Mouse (Mus musculus) urinary bladder, postnatal 4 days (tissue): ENCODE measurements around the gene Gse1.

Experiments
- DNase-seq, 2 experiments: peaks; one replicate each; pipeline ENCODE4 v3.0.0; 2021 to 2022; ENCODE audit warnings: low spot score in 2 of 2

Gene Gse1

DNA sequence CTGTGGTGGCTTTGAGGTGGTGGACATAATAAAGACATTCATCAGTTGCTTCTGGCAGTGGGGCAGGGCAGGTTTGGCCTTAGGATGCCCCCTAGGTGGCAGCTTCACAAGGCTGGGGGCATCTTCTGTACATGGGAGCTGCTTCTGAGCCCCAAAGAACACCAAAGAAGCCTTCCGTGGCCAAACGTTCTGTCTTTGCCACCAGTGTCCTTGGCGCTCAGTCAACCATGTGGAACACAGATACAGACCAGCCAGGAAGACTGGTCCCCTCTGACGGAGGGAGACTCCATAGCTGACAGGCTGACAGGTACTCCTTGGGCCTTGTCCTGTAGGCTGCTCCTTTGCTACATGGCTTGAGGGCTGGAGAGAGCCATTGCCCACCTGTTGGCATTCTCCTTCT, 45.2 kb downstream of the Gse1 start:
- no peak for DNase-seq

DNA sequence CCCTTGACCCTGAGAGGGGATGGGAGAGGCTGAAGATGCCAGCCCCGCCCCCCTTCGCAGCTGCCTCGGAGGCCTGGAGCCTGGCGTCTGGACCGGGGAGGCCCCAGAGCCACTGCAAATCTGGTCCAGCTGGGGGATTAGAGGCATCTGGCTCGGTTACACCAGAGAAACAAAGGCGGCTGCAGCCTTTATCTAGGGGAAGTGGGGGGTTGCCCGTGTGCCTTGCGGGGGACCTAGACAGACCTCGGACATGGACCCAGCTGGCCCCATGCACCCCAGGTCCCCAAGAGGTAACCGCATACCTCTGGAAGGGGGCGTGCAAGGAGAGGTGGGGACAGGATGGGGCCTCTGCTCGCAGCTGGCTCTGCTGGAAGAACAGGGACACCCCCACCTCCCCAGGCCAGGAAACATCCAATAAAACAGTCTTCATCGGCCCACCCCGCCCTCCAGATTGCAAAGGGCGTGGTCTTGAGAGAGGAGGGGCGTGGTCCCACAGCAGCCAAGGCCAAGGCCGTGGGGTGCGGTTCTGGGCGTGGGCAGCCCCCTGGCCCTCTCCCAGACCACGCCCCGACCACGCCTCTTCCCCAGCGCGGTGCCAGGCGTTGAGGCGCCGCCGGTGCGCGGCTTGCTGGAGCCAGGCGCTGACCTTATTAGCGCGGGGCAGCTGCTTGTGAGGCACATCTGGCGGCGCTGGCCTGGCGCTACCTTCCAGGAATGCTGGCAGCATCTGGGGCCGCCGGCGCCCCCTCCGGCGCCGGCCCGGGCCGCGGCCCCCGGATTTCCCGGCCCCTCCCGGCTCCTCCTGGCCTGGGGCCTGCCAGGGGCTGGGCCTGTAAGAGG, 48.0 kb downstream of the Gse1 start:
- DNase-seq, result peak; percentile 92

DNA sequence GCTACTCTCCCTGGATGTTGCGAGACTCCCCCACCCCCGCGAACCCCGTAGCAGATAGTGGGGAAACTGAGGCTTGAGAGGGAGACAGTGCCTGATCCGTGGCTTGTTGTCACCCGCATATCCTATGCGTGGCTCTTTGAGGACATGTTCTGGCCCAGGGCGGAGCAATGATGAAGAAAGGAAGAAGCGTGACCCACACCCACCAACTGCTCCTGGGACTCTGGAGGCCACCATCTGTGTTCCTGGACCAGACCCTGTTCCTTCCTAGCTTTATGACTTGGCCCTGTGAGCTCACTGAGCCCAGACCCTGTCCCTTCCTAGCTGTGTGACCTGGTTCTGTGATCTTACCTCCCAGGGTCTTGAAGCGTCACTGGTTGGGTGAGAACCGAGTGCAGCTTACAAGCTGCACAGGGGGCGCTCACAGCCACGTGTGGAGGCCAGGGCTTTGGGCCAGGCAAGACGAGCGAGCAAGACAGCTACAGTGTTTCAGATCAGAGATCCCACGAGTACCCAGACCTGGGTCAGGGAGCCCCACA, 48.7 kb downstream of the Gse1 start:
- peak in 1 of 2 experiments; percentile 62 for DNase-seq

DNA sequence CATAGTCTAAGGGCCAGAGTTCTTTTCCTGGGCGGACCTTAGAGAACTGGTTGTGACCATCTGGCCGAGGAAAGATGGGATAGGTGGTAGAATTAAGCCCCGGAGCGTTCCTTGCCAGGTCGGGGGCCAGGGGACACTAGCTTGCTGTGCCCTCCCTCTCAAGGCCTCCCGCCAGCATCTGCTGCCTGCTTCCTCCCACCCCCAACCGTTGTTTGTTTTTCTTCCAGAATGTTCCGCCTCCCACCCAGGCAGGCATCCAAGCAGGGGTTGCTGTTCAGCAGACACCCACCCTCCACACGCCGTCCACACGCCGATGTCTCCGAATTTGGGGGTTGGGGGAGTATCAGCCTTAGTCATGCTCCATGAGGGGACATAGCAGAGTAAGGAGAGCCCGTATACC, 49.8 kb downstream of the Gse1 start:
- peak in 1 of 2 experiments; percentile 47 for DNase-seq

DNA sequence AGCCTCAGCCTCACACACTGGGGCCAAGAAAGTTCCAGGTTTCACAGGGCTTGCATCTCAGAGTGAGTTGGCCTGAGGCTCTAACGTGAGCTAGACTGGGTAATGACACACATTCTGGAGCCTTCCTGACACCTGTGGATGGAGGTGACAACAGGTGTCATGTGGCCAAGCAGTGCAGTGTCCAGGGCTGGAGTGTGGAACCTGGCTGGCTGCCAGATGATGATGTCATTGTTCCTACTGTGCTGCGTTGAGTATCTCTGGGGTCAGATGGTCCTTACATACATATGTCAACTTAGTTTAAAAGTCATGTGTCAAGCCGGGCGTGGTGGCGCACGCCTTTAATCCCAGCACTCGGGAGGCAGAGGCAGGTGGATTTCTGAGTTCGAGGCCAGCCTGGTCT, 51.2 kb downstream of the Gse1 start:
- DNase-seq, result no peak

DNA sequence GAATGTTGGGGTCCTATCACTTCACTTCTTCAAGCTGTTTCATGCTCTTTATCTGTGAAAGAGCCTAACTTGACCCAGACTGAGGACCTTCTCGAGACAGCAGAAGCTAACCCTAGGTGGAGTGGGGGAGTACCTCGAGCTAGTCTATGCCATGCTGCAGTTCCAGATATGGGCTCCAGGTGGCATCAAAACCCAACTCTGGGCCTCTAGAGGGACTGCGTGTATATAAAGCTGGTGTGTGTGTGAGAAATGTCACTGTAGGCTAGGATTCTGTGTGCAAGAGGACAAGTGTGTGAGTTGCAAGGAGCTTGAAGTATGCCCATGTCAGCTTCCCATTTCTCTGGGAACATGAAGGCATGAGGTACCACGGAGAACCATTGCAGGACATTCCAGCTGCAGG, 53.2 kb downstream of the Gse1 start:
- DNase-seq, result peak; percentile 62 to 81

DNA sequence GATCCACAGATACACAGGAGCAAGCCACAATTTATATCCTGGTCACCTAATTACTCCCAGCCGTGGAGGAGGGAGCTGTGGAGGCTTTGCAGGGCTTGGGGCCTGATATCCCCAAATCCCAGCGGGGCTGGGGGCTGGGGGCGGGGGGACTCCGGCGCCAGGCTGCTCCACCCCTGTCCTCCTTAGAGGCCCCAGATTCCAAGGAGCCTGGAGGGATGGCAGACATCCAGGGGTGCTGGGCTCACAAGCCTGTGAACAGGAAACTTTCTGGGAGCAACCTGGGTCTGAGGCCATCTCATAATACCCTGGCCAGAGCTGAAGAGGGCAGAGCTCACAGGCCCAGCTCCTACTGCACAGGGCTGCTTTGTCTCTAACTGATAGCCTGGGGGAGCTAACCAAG, 54.2 kb downstream of the Gse1 start:
- DNase-seq, result no peak

DNA sequence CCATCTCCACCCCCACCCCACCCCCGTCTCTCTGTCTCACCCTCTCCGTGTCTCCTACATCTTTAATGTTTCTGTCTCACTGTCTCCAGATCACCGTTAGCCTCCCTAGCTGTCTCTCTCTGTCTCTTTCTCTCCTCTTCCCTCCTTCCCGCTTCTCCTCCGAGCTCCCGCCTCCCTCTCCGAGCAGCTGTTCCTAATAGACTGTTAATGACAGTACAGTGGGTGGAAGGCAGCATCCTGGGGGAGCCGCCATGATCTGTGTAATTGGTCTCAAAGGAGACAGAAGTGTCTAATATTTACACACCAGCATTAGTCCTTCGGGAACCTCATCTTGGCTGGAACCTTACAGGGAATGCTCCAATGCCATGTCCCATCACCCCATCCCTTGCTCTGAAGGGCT, 56.0 kb downstream of the Gse1 start:
- DNase-seq, result no peak

DNA sequence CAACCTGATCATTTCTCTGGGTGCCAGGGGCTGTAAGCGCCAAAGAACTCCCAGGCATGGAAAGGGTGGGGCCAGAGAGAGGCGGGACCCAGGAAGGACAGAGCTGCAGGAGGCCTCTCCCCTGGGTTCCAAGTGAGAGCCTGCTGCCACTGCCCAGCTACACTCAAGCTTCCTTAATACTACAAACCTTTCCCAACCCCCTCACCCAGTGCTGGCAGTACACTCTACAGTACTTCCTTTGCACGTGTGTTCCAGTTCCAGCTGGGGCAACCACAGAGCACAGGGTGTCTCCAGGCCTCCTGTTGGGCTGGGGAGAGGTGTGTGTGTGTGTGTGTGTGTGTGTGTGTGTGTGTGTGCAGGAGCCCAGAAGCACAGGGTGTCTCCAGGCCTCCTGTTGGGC, 56.8 kb downstream of the Gse1 start:
- no peak for DNase-seq

DNA sequence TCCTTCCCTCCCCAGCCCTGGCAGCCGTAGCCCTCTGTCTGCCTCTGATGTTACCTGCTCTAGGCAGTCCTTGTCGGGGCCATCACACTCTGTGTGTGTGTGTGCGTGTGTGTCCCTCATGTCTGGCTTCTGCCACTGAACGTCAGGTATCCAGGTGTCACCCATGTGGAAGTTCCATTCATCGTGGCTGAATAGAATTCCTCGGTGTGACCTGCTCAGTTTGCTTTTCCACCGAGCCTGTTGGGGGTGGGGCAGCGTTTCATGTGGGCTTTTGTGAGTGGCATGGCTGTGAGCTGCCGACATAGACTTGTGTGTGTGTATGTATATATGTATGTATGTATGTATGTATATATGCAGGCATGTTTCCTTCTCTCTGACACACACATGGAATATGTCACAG, 57.6 kb downstream of the Gse1 start:
- no peak for DNase-seq

DNA sequence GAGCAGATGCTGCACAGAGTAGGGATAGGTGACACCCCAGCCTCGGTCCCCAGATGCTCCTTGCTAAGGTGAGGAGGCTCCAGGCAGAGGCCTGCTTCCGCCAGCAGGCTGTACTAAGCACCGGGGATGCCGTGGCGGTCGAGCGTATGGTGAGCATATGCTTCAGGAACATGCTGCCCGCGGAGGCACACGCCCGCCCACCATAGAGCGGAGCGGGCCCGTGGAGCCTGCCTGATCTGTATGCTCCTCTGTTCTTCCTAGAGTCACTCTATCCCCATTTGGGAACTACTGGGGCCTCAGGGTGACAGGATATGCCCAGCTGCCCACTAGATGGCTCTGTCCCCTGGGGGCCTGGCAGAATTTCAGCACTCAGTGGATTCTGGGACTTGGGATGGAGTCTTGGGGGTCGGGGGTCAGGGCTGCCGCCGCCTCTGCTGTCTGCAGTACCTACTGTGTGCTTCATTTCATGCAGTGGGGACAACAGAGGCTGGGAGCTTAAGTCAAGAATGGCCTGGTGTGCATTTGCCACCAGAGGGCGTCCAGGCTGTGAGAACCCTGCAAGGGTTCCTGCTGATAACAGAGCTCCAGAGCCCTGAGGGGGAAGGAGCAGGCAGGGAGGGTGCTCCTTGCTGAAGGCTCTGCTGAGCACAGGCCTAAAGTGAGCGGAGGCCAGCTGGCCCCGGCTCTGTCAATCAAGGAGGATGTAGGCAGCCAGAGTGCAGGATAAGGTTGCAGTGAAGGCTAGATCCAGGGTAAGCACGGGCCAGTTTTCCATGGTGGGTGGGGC, 60.1 kb downstream of the Gse1 start:
- DNase-seq, result no peak

DNA sequence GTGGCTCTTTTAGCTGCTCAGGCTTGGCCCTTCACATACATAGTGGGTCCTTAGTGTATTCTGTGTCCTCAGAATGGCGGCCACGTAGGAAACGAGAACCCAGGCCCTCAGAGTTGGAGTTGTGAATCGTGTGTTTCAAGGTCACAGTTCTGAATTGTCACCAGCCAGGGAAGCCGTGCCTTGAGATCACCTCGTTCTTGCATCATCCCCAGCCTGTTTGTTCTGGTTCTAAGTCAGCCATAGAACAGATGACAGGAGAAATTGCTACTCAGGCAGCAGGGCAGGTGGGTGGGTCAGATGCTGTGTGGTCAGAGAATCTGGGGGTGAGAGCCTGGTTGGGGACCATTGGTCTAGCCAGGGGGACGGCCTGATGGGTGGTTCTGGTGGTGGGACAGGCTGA, 60.9 kb downstream of the Gse1 start:
- no peak for DNase-seq

DNA sequence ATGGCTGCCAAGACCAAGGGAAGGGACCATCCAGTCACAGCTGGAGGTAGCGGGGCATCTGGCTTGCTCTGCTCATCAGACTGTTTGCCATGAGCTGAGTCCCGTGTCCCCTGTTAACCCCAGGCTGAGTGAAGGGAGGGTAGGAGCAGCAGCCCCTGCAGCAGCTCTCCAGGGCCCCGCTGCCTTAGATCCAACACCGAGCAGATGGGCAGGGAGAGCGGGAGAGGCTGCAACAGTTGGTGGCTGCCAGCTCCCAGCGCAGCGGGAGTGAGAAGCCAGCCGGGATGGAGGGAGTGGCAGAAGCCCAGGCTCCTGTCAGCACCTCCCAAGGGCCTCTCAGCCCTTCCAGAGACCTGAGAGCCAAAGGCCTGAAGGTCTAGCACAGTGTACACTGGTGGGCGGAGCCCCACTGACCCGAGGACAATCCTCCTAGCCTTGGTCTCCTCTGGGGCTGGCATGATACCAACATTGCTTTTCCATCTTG, 61.5 kb downstream of the Gse1 start:
- peak in 1 of 2 experiments; percentile 54 for DNase-seq

DNA sequence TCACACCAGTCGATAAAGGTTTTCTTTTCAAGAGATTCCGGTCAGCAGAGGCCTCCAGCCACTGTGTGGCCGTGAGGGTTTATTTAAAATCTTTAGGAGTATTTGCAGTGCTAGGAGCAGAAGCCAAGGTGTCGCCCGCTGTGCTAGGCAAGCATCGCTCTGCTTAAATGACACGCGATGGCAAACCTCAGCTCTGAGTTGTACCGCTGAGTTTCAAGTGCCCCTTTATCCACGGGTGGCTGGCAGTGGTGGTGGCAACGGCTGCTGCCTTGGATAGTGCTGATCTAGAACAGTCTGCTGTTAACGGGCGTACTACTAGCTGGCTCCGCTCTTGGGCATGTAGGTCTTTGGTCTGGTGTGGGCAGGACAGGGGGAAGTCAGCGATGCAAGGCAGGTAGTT, 62.4 kb downstream of the Gse1 start:
- no peak for DNase-seq

DNA sequence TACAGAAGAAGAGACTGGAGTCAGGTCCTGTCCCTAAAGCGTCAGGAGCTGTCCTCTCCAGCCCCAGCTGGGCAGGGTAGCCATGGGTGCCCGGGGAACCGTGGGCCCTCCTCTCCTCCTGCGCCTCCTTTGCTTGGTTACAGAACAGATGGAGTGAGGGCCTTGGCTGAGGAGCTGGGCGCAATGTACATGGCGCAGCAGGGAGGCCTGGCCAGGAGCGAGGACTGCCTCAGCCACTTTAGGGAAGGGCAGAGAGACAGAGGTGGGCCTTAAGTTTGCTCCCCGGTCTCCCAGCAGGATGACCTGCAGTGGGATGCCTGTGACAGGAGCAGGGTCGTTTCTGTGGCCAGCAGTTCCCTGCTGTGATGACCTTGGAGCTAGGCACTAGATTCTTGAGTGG, 63.4 kb downstream of the Gse1 start:
- no peak for DNase-seq

DNA sequence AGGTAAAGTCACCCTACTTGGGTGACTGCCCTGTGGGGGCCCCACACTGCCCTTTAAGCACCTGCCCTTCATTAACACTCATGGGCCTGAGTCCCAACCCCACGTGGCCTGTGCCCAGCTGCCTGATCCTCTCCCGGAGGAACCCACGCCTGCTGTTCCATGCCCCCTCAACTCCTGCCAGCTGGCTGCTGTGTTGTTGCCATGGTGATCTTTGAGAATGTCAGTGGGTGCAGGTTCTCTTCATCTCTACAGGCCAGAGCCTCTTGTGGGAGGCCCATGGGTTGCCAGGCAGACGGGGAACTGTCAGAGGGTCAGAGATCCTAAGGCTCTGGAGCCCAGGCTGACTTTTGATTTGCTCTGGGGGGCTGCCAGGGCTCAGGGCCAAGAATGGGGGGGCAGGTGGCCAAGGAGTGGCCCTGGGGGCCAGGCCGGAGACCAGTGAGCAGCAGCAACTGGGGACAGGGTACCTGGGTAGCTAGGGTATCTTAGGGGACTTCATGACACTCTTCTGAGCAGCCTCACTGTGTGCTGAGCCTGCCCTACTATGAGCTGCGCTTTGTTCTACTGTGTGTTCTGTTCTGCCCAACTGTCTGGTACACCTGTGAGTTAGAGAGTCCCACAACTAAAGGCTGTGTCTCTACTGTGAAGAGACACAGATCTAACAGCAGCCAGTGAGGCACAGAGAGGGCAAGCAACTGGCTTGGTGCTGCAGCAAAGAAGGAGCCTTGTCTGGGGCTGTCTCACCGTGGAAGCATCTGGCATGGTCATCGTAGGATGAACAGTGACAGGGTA, 64.3 kb downstream of the Gse1 start:
- DNase-seq, result no peak

DNA sequence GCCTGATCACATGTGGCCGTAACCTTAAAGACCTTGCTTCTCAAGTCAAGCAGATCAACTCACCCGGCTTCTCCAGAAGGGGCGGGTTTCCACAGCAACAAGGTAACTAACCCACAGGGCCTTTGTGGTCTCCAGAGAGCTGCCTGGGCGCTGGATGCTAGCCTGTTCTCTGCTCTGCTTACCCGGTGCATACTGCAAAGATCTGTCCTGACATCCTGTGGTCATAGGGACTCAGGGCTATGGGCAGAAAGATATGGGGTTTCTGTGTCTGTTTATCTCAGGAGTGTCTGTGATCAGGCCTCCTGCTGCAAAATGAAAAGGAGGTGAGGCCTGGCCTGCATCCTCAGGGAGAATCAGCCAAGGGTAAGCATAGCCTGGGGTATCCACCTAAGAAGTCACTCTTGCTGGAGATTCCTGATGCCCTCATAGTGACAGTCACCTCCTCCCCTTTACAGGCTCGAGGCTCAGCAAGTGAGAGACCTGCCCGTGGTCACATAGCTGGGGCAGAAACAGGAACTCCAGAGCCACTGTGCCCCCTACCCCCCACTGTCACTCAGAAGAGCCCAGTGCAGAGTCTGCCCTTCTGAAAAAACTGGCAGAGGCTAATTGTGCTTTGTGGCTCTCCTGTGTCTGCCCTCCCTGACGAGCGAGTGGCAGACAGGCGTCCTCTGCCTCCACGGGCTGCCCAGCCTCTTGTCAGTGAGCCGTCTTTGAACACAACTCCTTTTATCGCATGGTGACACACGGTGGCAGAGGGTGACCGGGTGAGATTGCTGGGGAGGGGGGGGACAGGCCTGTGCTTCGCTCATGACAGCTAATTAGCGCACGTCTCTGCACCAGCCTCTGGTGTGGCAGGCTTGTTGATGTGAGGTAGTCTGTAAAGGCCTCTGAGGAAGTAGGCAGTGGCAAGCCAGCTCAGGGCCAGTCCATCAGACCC, 65.4 kb downstream of the Gse1 start:
- DNase-seq, result no peak

DNA sequence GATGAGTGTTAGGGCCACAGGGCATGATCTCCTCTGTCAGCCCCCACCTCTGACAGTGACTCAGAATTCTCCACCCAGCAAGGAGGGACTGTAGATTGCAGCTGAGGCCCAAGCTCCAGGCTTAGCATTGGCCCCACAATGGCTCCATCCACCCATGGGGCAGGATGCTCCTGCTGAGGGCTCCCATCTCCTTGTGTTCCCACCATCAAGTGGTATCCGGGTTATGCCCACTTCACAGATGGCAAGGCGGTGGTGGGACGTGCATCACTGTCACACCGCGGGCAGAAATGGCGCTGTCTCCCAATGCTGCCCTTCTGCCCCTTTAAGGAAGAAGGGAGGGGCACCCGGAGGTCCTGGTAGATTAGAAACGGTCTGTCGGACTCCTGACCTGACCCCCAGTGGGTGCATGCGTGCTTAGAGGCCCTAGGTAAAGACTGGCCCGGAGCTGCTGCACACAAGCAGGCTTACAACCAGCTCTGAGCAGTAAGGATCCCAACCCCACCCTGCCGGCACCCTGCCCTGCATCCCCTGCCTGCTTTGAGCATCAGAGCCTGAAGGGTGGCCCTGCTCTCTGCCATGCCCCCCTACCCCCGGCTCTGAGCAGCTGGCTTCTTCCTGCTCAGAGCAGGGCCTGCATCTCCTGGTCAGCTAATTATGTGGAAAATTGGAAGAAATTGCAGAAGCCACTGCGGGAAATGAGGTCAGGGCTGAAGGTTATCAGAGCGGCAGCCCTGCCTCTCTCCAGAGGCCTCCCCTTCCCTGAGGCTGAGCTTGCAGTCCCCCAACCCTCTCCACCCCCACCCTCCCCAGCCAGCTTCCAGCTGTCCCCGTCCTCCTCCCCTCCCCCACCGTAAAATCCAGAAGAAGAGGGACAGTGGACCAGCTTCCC, 67.0 kb downstream of the Gse1 start:
- DNase-seq, result no peak

DNA sequence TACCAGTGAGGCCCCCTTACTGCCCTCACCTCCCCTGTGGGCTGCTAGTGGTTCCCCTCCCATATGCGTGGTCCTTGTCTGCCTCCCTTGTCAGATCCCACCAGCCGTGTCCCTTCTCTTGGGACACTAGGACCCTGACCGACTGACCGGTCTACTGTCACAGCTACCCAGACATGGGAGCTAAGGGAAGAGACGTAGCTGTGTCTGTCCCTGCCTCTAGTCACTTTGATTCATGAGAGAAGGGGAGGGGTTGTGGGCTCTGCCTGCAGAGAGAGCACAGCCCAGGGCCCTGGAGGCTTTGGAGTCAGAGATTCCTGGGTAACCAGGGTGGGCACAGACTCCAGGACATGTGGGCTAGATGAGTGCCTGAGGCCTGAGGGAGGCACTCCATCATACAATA, 68.7 kb downstream of the Gse1 start:
- DNase-seq, result no peak
